Mouse (Mus musculus) C2C12 (cell line): ENCODE data around the gene Foxn4.

ENCODE experiments used
- CEBPB ChIP-seq: IDR thresholded peaks from one replicate; pipeline ENCODE4 v1.6.1; 2011; ENCODE audit warnings: low read depth, mild to moderate bottlenecking, control low read depth, moderate library complexity
- CTCF ChIP-seq: IDR thresholded peaks from one replicate; pipeline ENCODE4 v1.5.1; 2011; ENCODE audit not compliant: control insufficient read depth, insufficient read depth, insufficient read length
- FOSL1 ChIP-seq: IDR thresholded peaks from one replicate; pipeline ENCODE4 v1.8.0; 2011; ENCODE audit warnings: mild to moderate bottlenecking, low read length; ENCODE audit not compliant: poor library complexity, insufficient read depth, severe bottlenecking
- MAX ChIP-seq: IDR thresholded peaks from one replicate; pipeline ENCODE4 v1.6.1; 2011; ENCODE audit warnings: mild to moderate bottlenecking, control low read depth
- MYOD1 ChIP-seq: IDR thresholded peaks from one replicate; pipeline ENCODE4 v1.6.1; 2011; ENCODE audit warnings: low read depth; ENCODE audit not compliant: control insufficient read depth, insufficient read length
- MYOG ChIP-seq: IDR thresholded peaks from one replicate; pipeline ENCODE4 v1.6.1; 2011; ENCODE audit not compliant: control insufficient read depth, insufficient read length; ENCODE audit errors: extremely low read depth
- USF1 ChIP-seq: IDR thresholded peaks from one replicate; pipeline ENCODE4 v1.6.1; 2011; ENCODE audit warnings: low read depth, mild to moderate bottlenecking, control low read depth, moderate library complexity

- TF ChIP-seq CTCF (no peak), MAX (no peak), USF1 (no peak), MYOD1 (no peak), CEBPB (no peak), FOSL1 (no peak), MYOG (no peak)
Measured at GRCm38 (mm10) chr5:114298212-114298894, 24.7 kb upstream of the Foxn4 start.
